Mouse (Mus musculus): ENCODE results near the gene Tmem94. TPM values are rescaled to one million over a fixed set of nuclear protein-coding genes. Genes with fewer than 3 reads are reported as not detected.
A peak's percentile ranks its signal among the peaks of the same experiment; 100 is the strongest.

The Tmem94 gene
- total and polyA plus RNA-seq, 3 experiments: 23.2 to 64.4 (median 38.9) TPM

DNA sequence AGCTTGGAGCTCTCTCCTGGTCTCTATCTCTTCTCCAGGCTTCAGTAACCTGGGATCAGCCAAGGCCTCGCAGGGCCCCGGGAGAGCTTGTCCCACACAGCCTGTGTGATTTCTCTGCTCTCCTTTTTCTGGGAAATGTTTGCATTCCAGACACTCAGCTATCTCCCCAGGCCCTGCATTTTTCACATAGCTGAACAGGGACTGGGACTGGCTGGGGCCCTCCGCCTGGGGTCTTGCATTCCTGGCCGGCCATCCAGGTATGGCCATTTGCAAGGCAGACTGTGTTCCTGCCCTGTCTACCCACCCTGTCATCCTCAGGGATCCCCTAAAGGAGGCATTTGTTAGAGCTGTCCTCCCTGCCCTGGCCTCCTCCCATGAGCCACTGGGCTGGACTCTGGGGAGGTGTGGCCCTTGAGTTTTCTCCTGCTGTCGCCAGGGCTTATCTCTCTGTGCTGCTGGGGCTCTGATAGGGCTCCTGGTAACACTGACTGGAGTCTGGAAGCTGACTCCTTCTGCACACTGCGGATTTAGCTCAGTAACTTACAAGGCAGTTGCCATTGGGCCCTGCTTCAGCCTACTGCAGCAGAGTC is 76.8 kb downstream of the Tmem94 start:
- peak; percentile 96 for DNase-seq (ENCODE audit: low read depth, low spot score)
- peaks cover 0 to 17% of the 10 kb centered on the region in 2 experiments for H3K36me3 ChIP-seq (ENCODE audit: control insufficient read depth in 1 of 2, insufficient read depth in 2 of 2, low read length in 2 of 2)
- H3K4me3 ChIP-seq (ENCODE audit: control insufficient read depth in 1 of 2, insufficient read depth in 1 of 2, low read depth in 2 of 2, low read length in 2 of 2): no peak overlapping the region
- H3K27me3 ChIP-seq (ENCODE audit: control insufficient read depth in 1 of 2, insufficient read depth in 2 of 2, low read length in 2 of 2): no peaks in the 10 kb centered on the region
- no peaks in the 10 kb centered on the region for H3K79me2 ChIP-seq (ENCODE audit: control insufficient read depth, insufficient read depth, low read length, poor library complexity)
- H3K9me3 ChIP-seq (replicated peaks; ENCODE audit: insufficient read depth, low read length): no peaks in the 10 kb centered on the region
- H3K27ac ChIP-seq (ENCODE audit: control insufficient read depth, low read depth, low read length): peak overlapping the region; percentile 67
- H3K9ac ChIP-seq (ENCODE audit: control insufficient read depth, low read depth, low read length, poor library complexity, severe bottlenecking): peak overlapping the region; percentile 33
- H3K4me1 ChIP-seq (ENCODE audit: control insufficient read depth in 1 of 2, insufficient read depth in 2 of 2, low read length in 2 of 2): peaks cover 20 to 34% of the 10 kb centered on the region in 2 experiments
- no peak for TF ChIP-seq JUND (IDR thresholded peaks at IDR 0.05; ENCODE audit: low read depth, low read length)
- TF ChIP-seq BHLHE40 (IDR thresholded peaks at IDR 0.05; ENCODE audit: borderline replicate concordance, low read depth, low read length): 0 out of 2 replicates have a peak, but pooled peaks have one; percentile 12
- no peak for TF ChIP-seq MAX (IDR thresholded peaks at IDR 0.05; ENCODE audit: low read length)
- no peak for TF ChIP-seq ZC3H11A (IDR thresholded peaks at IDR 0.05; ENCODE audit: low read depth, low read length)
- peak; percentile 77; the same call in 1 of the 2 replicates for TF ChIP-seq RCOR1 (IDR thresholded peaks at IDR 0.05; ENCODE audit: low read depth, low read length)
- TF ChIP-seq RAD21 (IDR thresholded peaks at IDR 0.05; ENCODE audit: low read depth, low read length): no peak
- no peak for TF ChIP-seq CHD1 (IDR thresholded peaks at IDR 0.05; ENCODE audit: low read depth, low read length)
- TF ChIP-seq USF1 (IDR thresholded peaks at IDR 0.05; ENCODE audit: low read depth, low read length): 0 out of 2 replicates have a peak, but pooled peaks have one; percentile 12
- peak; percentile 79 to 82 for TF ChIP-seq EP300 (IDR thresholded peaks at IDR 0.05; ENCODE audit: low read depth in 1 of 2, low read length in 2 of 2)
- TF ChIP-seq MEF2A (IDR thresholded peaks at IDR 0.05; ENCODE audit: extremely low read depth, insufficient replicate concordance, low read depth, low read length, poor library complexity, severe bottlenecking): no peak
- no peak for TF ChIP-seq USF2 (IDR thresholded peaks at IDR 0.05; ENCODE audit: borderline replicate concordance in 1 of 2, insufficient read depth in 1 of 2, low read depth in 1 of 2, low read length in 2 of 2)
- TF ChIP-seq E2F4 (IDR thresholded peaks at IDR 0.05; ENCODE audit: borderline replicate concordance, low read depth, low read length): no peak
- TF ChIP-seq NRF1 (IDR thresholded peaks at IDR 0.05; ENCODE audit: insufficient read depth, low read depth, low read length, poor library complexity, severe bottlenecking): 0 out of 2 replicates have a peak, but pooled peaks have one; percentile 19
- peak; percentile 95 for TF ChIP-seq GATA1 (IDR thresholded peaks at IDR 0.05; ENCODE audit: low read depth, low read length)
- no peak for TF ChIP-seq ZMIZ1 (IDR thresholded peaks at IDR 0.05; ENCODE audit: low read depth, low read length)
- 0 out of 2 replicates have a peak, but pooled peaks have one; percentile 51 for TF ChIP-seq ELF1 (IDR thresholded peaks at IDR 0.05; ENCODE audit: low read depth, low read length)
- TF ChIP-seq ETS1 (IDR thresholded peaks at IDR 0.05; ENCODE audit: low read depth, low read length): peak; percentile 86
- no peak for TF ChIP-seq MAFK (IDR thresholded peaks at IDR 0.05; ENCODE audit: borderline replicate concordance, low read depth, low read length)
- no peak for TF ChIP-seq POLR2AphosphoS5 (IDR thresholded peaks at IDR 0.05; ENCODE audit: borderline replicate concordance, low read depth, low read length)
- TF ChIP-seq MXI1 (IDR thresholded peaks at IDR 0.05; ENCODE audit: low read depth, low read length): peak; percentile 63
- peak; percentile 71 for TF ChIP-seq HCFC1 (IDR thresholded peaks at IDR 0.05; ENCODE audit: low read depth, low read length)
- peak; percentile 93 for TF ChIP-seq SIN3A (IDR thresholded peaks at IDR 0.05; ENCODE audit: low read length)
- no peak for TF ChIP-seq POLR2AphosphoS2 (IDR thresholded peaks at IDR 0.05; ENCODE audit: low read length)
- TF ChIP-seq UBTF (IDR thresholded peaks at IDR 0.05; ENCODE audit: borderline replicate concordance, insufficient read depth, low read depth, low read length): no peak
- TF ChIP-seq CTCF (IDR thresholded peaks at IDR 0.05 in 2 of 3, conservative IDR thresholded peaks at IDR 0.05 in 1 of 3; ENCODE audit: control insufficient read depth in 1 of 3, insufficient read depth in 1 of 3, low read depth in 2 of 3, low read length in 3 of 3, poor library complexity in 1 of 3, severe bottlenecking in 1 of 3): no peak
- TF ChIP-seq TBP (IDR thresholded peaks at IDR 0.05; ENCODE audit: low read depth, low read length): peak; percentile 70
- TF ChIP-seq MYB (IDR thresholded peaks at IDR 0.05; ENCODE audit: low read depth, low read length): no peak
- peak; percentile 65 for TF ChIP-seq TAL1 (IDR thresholded peaks at IDR 0.05; ENCODE audit: low read length)
- TF ChIP-seq ZKSCAN1 (IDR thresholded peaks at IDR 0.05; ENCODE audit: low read depth, low read length): no peak
- TF ChIP-seq POLR2A (IDR thresholded peaks at IDR 0.05; ENCODE audit: control insufficient read depth in 1 of 2, insufficient read depth in 1 of 2, low read depth in 1 of 2, low read length in 2 of 2, poor library complexity in 1 of 2): peak in 1 of 2 experiments; percentile 63; a peak in 2 of 4 replicates
- no peak for TF ChIP-seq ZNF384 (IDR thresholded peaks at IDR 0.05; ENCODE audit: low read depth, low read length)
- no peak; the same call in 1 of the 2 replicates for TF ChIP-seq NELFE (IDR thresholded peaks at IDR 0.05; ENCODE audit: low read depth, low read length)
- no peak for TF ChIP-seq GABPA (IDR thresholded peaks at IDR 0.05; ENCODE audit: low read depth, low read length)
- 0 out of 2 replicates have a peak, but pooled peaks have one; percentile 36 for TF ChIP-seq MYC (IDR thresholded peaks at IDR 0.05; ENCODE audit: low read depth, low read length)
- peak; percentile 77; the same call in 1 of the 2 replicates for TF ChIP-seq MAZ (IDR thresholded peaks at IDR 0.05; ENCODE audit: low read depth, low read length)
- TF ChIP-seq SMC3 (IDR thresholded peaks at IDR 0.05; ENCODE audit: low read depth, low read length): no peak; the same call in 1 of the 2 replicates
